Mouse (Mus musculus) kidney, postnatal 0 days (tissue): ENCODE measurements around the gene Gfod1. TPM values are rescaled to one million over a fixed set of nuclear protein-coding genes. Genes with fewer than 3 reads are reported as not detected.

Experiments
- ATAC-seq: fragments of 200-750 bp; cut with Nextera tagmentation; replicated peaks from 2 replicates; pipeline ENCODE4 v1.8.0; 2017; ENCODE audit warnings: low read depth, moderate number of reproducible peaks, moderate TSS enrichment, moderate library complexity; ENCODE audit not compliant: low FRiP score
- DNase-seq: peaks from one replicate; pipeline ENCODE4 v3.0.0-alpha.2; 2016; ENCODE audit warnings: low spot score
- H3K27ac ChIP-seq: fragments of 300-500 bp; sonication (generic); 2 replicates; pipeline ENCODE4 v1.5.1; 2014; ENCODE audit warnings: mild to moderate bottlenecking
- H3K27me3 ChIP-seq: fragments of 300-500 bp; sonication (generic); 2 replicates; pipeline ENCODE4 v1.6.1; 2014; ENCODE audit warnings: low read length, mixed read lengths; ENCODE audit not compliant: insufficient read depth
- H3K36me3 ChIP-seq: fragments of 300-500 bp; sonication (generic); 2 replicates; pipeline ENCODE4 v1.6.1; 2014; ENCODE audit warnings: low read length, mixed read lengths; ENCODE audit not compliant: insufficient read depth
- H3K4me1 ChIP-seq: fragments of 300-500 bp; sonication (generic); replicated peaks from 2 replicates; pipeline ENCODE4 v1.6.1; 2014; ENCODE audit warnings: antibody characterized with exemption, low read length, mixed read lengths; ENCODE audit not compliant: insufficient read depth
- H3K4me2 ChIP-seq: fragments of 300-500 bp; sonication (generic); 2 replicates; pipeline ENCODE4 v1.6.1; 2014; ENCODE audit warnings: mild to moderate bottlenecking, low read length, moderate library complexity, mixed read lengths
- H3K4me3 ChIP-seq: fragments of 300-500 bp; sonication (generic); replicated peaks from 2 replicates; pipeline ENCODE4 v1.5.1; 2014; ENCODE audit warnings: low read depth, low read length
- H3K9ac ChIP-seq: fragments of 300-500 bp; sonication (generic); 2 replicates; pipeline ENCODE4 v1.6.1; 2014; ENCODE audit warnings: low read depth, low read length
- H3K9me3 ChIP-seq: fragments of 300-500 bp; sonication (generic); replicated peaks from 2 replicates; pipeline ENCODE4 v1.6.1; 2016; ENCODE audit warnings: low read length, inconsistent platforms, mixed read lengths
- CTCF ChIP-seq: IDR thresholded peaks from 2 replicates; pipeline ENCODE4 v1.5.1; 2016; ENCODE audit warnings: antibody characterized with exemption, low read depth, mild to moderate bottlenecking, moderate library complexity
- WGBS: fragments of 180-500 bp; shearing (Covaris S2); extraction: QIAGEN DNeasy Blood & Tissue Kit; methylation state at CpG from one replicate; pipeline ENCODE4 v1.1.7; 2014; 5-methylcytosine and 5-hydroxymethylcytosine counted together
- polyA plus RNA-seq: library from polyadenylated mRNA; unstranded; fragments of >200 nt; fragmentation: Nextera tagmentation; extraction: Ambion mirVana; gene quantifications from 2 replicates; pipeline ENCODE4 v1.2.1, GENCODE M21; 2015

Gfod1 gene
- polyA plus RNA-seq, 1 experiment from 2014 or later = 0.34 TPM

DNA sequence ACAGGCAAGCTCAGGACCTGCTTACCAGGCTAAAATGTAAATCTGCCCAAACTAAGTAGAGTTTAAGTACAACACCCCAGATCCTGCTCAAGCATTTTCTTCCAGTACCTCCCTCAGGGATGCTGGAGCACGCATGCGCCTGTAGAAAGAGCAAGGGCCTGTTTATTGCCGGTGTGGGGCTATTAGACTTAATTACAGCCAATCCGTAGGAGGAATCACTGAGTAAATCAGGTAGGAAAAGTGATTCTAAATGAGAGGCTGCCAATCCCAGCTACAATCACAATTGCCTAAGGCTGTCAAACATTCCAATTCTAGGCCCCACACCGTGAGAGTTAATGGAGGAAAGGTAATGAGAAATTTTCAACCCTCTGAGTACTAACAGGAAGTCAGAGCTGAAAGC is 145.7 kb downstream of the Gfod1 start:
- TF ChIP-seq CTCF = no peak

DNA sequence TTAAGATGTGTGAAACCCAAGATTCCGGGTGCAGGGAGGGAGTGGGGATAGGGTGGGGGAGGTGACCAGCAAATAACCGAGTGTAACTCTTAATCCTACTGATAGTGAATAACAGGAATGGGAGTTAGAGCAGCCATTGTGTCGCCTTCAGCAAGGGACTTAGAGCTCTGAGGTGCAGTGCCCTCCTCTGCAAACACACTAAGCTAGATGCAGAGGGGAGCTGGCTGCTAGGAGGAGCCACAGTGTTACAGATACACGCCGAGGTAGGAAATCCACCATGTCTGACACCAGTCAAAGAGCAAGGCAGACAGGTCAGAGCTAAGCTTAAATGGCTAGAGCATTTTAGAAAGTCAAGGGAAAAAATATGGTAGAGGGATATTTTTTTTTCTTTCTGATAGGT is 146.6 kb downstream of the Gfod1 start:
- no peak overlapping the region for H3K4me2 ChIP-seq
- DNase-seq (peak; percentile 40), ATAC-seq (no peak)
- no peak for TF ChIP-seq CTCF
- H3K27ac ChIP-seq = peak overlapping the region; percentile 57; the same call in 1 of the 2 replicates
- WGBS = 40% methylated on average over 5 of the region's 5 CpGs
- H3K4me1 ChIP-seq = peaks cover 16% of the 10 kb centered on the region
- H3K36me3 ChIP-seq = peaks cover 12% of the 10 kb centered on the region; the same call in 1 of the 2 replicates
- no peak overlapping the region for H3K9ac ChIP-seq
- no peaks in the 10 kb centered on the region for H3K27me3 ChIP-seq
- no peak overlapping the region for H3K4me3 ChIP-seq
- H3K9me3 ChIP-seq = no peaks in the 10 kb centered on the region

More for the DNA sequence above, 145.7 kb downstream of the Gfod1 start:
- H3K4me2 ChIP-seq = no peak overlapping the region
- H3K27ac ChIP-seq = peak overlapping the region; percentile 77
- H3K9me3 ChIP-seq = no peaks in the 10 kb centered on the region
- WGBS = 35% methylated on average over 5 of the region's 5 CpGs
- no peaks in the 10 kb centered on the region for H3K27me3 ChIP-seq
- peaks cover 12% of the 10 kb centered on the region; the same call in 1 of the 2 replicates for H3K36me3 ChIP-seq
- DNase-seq (peak; percentile 35), ATAC-seq (0 out of 2 replicates have a peak, but pooled peaks have one; percentile 23)
- peaks cover 16% of the 10 kb centered on the region for H3K4me1 ChIP-seq
- H3K9ac ChIP-seq = no peak overlapping the region
- H3K4me3 ChIP-seq = no peak overlapping the region

DNA sequence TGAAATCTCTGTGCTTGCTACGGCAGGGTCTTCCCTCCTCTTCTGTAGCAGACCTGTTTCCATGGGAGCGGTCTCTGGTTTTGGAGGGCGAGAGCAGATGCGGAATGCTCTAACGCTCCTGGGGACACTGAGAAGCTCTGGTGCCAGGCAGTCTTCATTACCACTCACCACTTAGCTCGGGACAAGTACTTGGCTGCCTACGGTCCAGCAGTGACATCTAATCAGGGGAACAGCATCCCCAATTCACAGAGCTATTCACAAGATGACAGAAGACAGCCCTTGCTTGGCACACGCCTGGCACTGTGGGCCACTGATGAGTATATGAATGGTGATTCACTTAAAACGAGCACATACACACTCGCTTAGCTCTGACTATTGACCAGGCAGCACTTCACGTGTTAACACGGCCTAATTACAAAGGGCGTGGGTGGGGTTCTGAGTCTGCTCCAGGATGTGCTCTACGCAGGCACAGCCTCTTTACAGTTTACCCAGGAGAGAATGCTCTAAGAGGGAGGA is 151.9 kb downstream of the Gfod1 start:
- Histone ChIP-seq H3K36me3 (peaks cover 23% of the 10 kb centered on the region), H3K27me3 (no peaks in the 10 kb centered on the region), H3K27ac (no peak overlapping the region), H3K9ac (no peak overlapping the region), H3K4me1 (0 out of 2 replicates have a peak, but pooled peaks cover 6% of the 10 kb centered on the region), H3K9me3 (no peaks in the 10 kb centered on the region), H3K4me2 (no peak overlapping the region), H3K4me3 (no peak overlapping the region)
- no peak for TF ChIP-seq CTCF
- WGBS = 83% methylated on average over 14 of the region's 14 CpGs
- ATAC-seq (no peak), DNase-seq (no peak)

GRCm38 (mm10) chr13:43149661-43150060 is 154.3 kb downstream of the Gfod1 start:
- Histone ChIP-seq H3K9ac (no peak overlapping the region), H3K27me3 (no peaks in the 10 kb centered on the region), H3K9me3 (no peaks in the 10 kb centered on the region), H3K4me1 (peaks cover 13% of the 10 kb centered on the region), H3K4me2 (no peak overlapping the region), H3K36me3 (peaks cover 15% of the 10 kb centered on the region), H3K27ac (no peak overlapping the region), H3K4me3 (no peak overlapping the region)
- WGBS = 86% methylated on average over 3 of the region's 3 CpGs
- TF ChIP-seq CTCF = no peak
- DNase-seq = no peak
- ATAC-seq = no peak

DNA sequence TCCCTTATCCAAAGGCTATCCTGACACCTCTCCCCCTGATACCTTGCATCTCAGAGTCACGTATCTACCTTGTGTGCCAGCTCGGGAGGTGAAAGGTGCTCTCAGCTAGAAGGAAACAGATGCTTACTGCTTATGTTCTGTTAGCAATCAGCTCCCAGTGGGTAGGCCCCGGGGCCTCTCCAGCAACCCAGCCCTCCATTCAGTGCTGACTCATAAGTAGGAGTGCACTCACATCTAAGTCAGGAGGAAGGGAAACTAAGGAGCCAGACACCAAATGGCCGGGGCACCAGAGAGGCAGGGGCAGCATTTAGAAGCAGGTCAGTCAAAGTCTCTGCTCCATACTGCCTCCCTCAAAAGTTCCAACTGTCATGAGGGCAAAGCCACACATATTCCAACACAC is 155.3 kb downstream of the Gfod1 start:
- ATAC-seq (no peak), DNase-seq (no peak)
- Histone ChIP-seq H3K4me2 (no peak overlapping the region), H3K4me1 (peaks cover 15% of the 10 kb centered on the region), H3K9me3 (no peaks in the 10 kb centered on the region), H3K36me3 (peaks cover 11% of the 10 kb centered on the region; the same call in 1 of the 2 replicates), H3K27ac (no peak overlapping the region), H3K4me3 (no peak overlapping the region), H3K9ac (no peak overlapping the region), H3K27me3 (no peaks in the 10 kb centered on the region)
- no peak for TF ChIP-seq CTCF
- 58% methylated on average over 4 of the region's 4 CpGs for WGBS

GRCm38 (mm10) chr13:43146515-43147258 is 157.3 kb downstream of the Gfod1 start:
- Histone ChIP-seq H3K4me3 (no peak overlapping the region), H3K4me2 (no peak overlapping the region), H3K27me3 (no peaks in the 10 kb centered on the region), H3K36me3 (0 out of 2 replicates have a peak, but pooled peaks cover 5% of the 10 kb centered on the region), H3K9ac (no peak overlapping the region), H3K9me3 (no peaks in the 10 kb centered on the region), H3K27ac (peak overlapping the region; percentile 60; the same call in 1 of the 2 replicates), H3K4me1 (peaks cover 15% of the 10 kb centered on the region)
- peak; percentile 85 for ATAC-seq
- DNase-seq = peak; percentile 74
- 33% methylated on average over 8 of the region's 8 CpGs for WGBS
- no peak for TF ChIP-seq CTCF

Other genes starting within 250 kb of the Gfod1 start
- gene Tbc1d7, start 132.7 kb downstream of the Gfod1 start, polyA plus RNA-seq = 51.9 and 52.0 TPM in 2 replicates
- gene Sirt5, start 61.3 kb upstream of the Gfod1 start, polyA plus RNA-seq = 22.2 and 22.6 TPM in 2 replicates
- 164 and 169 TPM in 2 replicates for gene Nol7, start 94.2 kb upstream of the Gfod1 start, polyA plus RNA-seq
- 10.6 and 10.7 TPM in 2 replicates for gene Ranbp9, start 177.1 kb upstream of the Gfod1 start, polyA plus RNA-seq